Mouse (Mus musculus) induced T-regulatory cell, adult 2 months (primary cell): ENCODE results near the gene Zmynd8.
A peak's percentile ranks its signal among the peaks of the same experiment; 100 is the strongest.

ENCODE experiments used
- DNase-seq: peaks from one replicate; pipeline ENCODE4 v3.0.0-alpha.2; 2012; ENCODE audit warnings: low read depth

Gene Zmynd8

DNA sequence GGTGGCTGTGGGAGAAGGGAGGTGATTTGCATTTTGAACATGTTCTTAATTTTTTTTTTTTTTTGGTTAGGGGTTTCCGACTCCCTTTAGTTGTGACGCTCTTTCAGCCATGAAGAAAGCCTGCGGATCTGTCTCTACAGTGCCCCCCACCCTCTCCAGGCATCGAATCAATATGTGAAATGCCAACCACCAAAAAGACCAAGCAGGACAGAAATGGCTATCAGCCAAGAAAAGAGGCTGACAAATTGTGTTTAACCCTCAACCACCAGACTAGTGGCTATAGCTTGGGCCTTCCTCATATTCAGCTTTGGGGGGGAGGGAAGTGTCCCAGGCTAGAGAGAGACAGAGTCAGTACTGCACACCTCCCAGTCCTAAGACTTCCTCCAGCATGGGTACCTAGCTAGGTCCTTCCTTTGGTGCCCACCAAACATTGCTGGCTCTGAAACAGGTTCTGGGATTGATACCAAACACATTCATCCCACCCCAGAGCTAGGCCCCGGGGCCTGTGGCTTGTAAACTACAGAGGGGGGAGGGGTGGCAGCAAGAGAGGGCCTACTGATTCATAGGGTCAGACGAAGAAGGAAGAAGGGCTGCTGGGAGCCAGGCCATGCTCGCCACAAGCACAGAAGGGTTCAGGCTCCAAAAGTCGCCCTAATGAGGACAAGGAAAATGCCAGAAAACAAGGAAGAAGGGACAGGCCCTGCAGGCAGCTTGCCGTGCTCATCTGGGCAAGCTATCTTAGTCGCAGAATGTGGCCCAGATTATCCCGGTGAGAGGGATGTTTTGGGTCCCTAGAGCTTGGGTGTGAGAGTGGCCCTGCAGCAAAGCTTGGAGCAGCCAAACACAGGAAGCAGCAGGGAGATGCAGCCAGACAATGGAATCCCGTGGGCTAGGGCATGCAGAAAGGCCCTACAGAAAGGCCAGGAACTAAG lies 40.1 kb downstream of the Zmynd8 start:
- no peak for DNase-seq

DNA sequence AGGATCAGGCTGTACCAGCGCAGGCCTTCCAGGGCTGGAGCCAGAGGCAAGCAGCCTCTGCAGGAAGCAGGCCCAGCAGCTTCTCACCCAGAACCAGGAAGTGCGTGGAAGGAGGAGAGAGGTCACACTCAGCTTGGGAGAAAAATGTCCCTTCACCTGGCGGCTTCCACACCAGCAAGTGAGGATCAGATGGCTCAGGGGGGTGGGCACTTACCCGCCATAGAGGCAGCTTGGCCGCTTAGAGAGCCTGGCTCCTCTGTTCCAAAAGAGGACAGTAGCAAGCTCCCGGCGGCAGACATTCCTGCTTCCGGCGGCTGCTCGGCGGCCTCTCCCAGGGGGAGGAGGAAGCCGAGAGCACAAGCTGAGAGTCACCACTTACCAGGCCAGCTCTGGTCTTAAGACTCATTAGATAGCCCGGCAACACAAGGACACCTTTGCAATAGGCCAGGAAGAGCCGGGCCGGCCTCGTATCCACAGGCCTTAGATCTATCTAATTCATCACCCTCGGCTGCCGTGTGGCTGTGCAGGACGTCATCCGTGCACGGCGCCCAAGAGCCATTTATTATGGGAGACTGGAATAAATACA lies 40.9 kb downstream of the Zmynd8 start:
- DNase-seq, result no peak

DNA sequence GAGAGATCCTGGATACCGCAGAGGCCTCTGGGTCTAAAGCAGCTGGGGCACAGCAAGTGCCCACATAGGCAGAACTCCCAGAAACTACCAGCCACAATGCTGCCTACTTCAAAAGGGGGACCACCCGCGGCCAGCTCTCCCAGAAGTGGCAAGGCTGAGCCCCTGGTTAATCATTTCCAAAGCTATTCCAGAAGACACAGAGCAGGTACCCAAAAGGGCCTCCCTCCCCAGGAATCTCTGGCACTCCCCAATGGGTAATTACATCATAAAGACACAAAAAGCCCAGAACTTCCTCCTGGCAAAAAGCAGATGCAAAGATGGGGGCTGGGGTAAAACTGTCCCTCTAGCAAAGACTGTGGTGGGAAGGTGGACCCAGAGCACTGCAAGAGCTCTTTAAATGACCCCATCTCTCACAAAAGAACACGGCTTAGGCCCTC lies 41.4 kb downstream of the Zmynd8 start:
- DNase-seq, result no peak

DNA sequence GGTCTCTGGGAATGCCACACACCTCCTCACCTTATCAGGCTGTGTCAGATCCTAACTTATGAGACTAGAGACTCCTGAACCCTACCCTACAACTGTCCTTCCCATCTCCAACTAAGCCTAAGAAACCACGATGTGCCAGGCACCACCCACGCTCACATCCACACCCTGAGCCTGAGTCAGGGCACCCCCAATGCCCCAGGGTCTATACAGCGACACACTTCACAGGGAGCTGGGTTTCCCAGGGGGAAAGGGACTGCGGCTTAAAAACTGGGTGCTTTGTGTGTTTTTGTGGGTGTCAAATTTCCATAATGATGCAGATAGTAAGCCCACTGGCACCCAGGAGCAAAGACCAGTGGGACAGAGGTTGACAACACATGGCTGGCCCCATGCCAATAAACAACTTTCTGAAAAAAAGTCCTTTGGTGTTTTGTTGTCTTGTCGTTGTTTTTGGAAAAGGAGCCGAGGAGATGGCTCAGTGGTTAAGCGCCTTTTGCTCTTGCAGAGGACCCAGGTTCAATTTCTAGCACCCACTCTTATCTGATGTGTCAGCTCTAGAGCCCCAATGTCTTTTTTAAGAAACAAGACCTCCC lies 42.1 kb downstream of the Zmynd8 start:
- no peak for DNase-seq

DNA sequence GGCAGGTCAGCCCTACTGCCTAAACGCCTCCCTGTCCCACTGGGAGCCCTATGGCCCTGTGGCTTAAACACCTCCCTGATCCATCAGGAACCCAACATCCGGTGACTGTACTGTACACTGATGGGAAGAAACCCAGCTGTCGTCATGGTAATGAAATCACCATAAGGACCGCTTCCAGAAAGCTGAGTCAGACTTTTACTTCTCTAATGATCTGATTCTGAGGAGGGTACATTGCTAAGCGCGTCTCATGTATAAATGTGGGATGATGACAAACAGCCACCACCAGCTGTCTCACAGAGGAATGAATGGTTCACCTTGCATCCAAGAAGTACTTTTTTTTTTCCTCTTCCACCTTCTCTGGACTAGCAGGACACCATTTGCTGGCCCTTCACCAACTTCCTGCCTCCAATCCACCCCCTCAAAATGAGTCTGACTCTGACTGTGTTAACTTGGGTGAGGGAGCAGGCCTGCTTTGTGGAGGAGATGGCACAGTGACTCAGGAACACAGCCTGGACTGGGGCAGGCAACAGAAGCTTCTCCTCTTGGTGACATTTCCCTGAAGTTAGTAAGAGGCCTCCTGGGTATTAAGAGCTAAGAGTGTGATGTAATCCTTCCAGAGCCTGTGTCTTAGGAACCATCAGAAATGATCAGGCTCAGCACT lies 43.0 kb downstream of the Zmynd8 start:
- DNase-seq, result no peak

DNA sequence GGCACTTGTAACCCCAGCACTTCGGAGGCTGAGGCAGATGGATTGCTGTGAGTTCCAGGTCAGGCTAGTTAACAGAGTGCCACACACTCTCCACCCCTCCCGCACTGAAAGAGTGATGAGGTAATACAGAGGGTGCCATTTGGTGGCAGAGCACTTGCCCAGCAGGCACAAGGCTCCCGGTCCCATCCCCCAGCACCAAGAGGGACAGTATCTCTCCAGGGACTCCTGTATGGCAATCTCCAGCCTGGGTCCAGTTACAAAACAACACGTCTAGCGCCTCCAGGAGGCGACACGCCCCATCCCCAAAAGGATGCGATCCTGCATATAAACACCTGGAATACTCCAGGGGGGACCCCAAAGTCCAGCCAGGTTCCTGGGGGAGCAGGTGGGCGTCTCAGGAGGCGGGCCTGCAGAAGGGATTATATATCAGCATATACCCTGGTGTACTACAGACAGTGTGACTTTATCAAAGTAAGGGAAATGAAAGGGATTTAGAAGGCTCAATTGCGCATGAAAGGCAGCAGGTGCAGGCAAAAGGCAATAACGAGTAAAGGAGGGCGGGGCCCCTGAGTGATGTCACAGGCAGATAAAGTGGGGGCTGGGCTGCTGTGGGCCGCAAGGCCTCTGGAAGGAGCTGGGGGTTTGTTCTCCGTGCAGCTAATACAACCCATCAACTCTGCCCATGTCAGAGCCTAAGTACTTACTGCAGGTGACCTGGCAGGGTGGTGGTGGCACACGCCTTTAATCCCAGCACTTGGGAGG lies 44.4 kb downstream of the Zmynd8 start:
- peak; percentile 49 for DNase-seq

DNA sequence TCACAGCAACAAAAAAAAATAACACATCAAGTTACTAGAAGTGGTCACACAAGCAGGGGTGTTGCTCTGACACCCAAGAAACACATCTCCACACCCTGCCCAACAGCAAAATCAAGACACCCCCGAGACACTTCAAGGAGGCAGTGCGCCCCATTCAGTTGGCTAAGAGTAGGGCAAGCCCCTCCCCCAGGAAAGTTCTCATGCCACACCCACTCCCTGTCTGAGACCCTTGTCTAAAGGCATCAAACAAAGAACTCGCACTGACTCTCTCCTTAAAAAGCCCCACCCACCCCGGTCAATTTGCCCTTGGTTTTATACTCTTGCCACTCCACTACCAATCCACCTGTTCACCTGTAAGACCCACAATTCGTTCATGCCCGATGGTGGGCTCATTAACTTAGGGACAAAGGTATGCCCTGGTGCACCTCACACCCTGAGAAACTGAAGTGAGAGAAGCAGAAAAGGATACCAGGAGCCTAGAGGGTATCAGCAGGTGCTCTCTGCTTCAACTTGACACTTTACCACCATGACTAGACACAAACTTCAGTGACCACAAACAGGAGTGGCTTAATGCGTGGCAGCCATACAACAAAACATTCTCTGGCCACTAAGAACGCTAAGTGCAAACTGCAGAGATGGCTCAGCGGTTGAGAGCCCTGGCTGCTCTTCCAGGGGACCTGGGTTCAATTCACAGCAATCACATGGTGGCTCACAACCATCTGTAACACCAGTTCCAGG lies 45.8 kb downstream of the Zmynd8 start:
- DNase-seq, result no peak

DNA sequence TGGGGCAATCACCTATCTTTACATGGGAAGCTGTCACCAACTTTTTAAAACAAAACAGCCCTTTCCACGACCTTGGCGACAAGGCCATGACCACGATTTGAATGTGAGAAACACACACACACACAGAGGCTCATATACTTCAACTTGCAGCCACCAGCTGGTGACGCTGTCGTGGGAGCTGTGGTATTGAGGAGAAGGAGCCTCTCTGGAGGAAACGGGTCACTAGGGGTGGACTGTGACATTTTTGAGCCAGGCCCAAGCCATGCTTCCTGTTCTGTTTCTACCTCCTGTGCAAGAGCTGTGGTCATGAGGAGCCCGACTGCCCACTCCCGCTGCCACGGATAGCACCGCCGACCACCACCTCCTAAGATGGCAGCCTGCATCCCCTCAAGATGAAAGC lies 46.4 kb downstream of the Zmynd8 start:
- DNase-seq, result no peak

DNA sequence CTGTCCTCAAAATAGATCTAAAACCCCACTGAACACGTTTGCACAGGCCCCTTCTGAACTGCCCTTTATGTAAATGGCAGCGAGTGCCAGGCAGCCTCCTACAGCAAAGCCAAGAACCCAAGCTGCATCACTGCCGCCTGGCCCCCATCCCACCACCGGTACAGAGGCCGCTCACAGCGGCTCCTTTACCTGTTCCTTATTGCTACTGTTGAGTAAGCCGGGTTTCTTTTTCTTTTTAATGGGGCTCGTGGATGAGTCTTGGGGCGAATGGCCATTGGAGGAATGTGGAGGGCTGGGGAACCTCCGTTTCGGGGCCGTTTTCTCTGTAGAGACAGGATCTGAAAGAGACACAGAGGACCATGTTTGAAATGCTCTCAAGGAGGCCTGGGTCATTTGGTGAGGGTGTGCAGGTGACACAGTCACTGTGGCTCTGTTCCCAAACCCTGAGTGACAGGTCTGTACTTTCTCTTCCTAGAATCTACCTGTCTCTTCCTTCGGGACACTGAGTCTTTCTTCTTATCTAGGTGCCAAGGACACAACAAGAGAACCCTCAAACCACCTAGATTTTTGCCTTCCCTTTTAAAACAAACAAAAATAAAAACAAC lies 46.9 kb downstream of the Zmynd8 start:
- DNase-seq, result no peak

DNA sequence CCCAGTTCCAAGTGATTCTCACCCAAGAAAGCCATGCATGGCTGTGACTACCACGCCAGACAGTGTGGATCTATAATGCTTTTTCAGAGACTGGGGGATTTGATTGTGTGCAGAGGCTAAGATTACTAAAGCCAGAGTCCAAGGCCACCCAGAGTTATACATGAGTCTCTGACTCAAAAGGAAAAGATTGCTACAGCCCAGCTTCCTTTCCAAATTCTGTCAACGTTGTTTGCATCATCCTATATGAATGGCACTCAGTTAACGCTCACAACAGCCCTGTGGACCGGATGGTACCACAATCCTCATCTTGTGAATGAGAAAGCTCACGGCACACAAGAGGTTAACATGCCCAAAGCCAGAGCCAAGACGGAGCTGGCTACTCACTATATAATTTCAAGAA lies 48.0 kb downstream of the Zmynd8 start:
- DNase-seq, result no peak

DNA sequence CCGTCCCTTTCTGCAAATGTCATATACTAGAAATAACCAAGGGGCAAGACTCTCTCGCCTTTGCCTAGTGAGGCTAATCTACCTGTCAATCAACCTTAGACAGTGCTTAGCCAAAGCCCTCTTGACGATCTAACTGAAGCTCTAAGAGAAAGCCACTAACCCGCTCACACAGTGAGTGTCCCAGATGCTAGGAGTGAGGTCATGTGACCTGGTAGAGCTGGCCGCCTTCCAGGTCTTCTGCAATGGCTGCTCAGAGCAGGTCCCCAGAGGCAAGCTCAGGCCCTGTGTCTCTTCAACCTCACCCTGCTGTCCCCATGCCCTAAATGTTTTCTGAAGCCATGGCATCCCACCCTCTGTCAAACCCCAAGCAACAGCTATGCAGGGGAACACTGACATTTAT lies 49.7 kb downstream of the Zmynd8 start:
- DNase-seq, result no peak

DNA sequence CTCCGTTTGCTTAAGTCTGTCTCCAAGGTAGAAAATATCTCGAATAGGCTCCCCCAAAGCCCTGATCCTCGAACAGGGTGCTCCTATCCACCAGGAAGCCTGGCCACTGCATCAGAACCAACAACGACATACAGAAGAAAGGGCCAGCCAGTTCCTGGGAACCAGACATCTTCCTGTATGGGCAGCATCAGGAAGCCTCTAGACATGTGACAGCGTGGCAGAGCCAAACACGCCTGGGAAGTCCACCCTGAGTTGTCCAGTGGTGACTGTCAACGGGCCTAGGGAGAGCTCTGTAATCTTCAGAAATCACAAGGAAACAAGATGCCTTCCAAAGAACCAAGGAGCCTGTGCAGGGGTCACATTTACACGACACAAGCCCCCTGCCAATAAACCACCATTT lies 52.0 kb downstream of the Zmynd8 start:
- no peak for DNase-seq

DNA sequence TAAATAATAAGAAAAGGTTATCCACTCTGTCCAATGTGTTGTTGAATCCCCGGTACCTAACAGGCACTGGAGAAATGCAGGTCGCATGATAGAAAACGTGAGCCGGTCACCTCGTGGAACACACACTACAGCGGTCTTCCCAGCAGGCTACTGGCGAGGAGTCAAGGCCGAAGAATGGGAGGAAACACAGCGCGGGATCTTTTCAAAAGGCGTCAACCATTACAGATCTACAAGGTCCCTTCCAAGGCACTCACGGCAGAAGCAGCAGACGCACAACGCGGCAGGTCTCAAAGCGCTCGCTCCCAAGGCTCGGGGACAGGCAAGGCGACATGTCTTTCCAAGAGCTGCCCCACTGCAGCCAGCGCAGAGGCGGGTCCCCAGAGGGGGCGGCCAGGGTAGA lies 53.3 kb downstream of the Zmynd8 start:
- no peak for DNase-seq

DNA sequence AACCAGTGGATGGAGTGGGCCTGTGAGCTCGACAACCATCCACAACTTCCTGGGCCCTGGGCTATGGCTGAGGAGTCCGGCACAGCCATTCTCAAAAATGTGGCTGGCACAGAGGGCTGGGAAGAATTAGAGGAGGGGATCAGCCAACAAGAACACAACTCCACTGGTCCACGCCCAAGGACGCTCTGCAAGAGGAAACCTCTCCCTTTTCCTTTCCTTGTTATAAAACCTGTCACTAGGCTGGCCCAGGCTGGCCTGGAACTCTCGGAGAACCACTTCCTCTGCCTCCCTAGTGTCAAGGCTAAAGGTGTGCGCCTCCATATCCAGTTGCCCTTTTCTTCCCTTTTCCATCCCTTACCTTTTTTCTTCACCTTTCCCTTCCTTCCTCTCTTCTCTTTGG lies 55.5 kb downstream of the Zmynd8 start:
- DNase-seq, result no peak

DNA sequence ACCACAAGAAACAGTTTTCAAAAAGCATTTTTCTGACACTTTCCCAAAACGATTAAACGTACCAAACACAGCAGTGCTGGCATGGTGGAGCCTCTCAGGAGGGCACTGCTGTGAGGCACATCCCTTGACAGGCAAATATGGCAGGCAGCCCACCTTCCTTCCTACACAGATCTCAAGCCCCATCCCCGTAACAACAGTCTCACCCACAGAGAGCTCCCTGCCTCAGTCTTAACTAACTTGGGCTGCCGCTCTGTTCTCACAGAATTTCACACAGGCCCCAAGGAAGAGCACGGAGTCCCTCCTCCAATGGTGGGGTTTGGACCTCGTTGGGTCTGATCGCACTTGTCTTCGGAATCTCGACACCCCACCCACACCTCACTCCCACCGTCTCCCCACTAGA lies 56.6 kb downstream of the Zmynd8 start:
- DNase-seq, result no peak

DNA sequence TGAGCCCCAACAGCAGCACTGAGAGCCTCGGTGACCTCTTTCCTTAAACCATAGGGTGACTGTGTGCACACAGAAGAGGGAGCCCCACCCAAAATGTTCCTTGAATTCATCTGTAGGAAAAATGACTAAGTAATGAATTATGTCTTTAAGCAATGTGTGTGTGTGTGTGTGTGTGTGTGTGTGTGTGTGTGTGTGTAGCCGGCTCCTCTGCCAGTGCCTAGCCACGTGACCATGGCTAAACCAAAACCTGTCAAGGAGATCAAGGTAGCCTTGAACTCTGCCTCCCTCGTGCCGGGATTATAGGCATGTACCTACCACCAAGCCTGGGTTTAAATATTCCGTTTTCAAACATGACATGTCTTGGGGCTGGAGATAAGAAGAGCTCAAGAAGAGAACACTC lies 57.0 kb downstream of the Zmynd8 start:
- no peak for DNase-seq

DNA sequence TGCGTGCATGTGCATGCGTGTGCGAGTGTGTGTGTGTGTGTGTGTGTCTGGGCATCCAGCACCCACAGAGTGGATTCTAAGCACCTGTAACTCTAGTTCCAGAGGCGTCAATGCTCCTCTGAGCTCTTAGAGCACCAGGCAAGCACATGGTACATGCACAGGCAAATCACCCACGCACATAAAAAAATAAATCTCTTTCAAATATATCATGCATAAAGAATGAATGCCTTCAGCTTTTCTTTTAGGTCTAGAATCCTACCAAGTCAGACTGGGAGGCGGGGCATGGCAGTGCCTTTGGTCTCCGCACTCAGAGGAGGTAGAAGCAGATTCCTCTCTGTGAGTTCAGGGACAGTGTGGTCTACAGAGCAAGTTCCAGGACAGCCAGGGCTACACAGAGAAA lies 58.0 kb downstream of the Zmynd8 start:
- no peak for DNase-seq

DNA sequence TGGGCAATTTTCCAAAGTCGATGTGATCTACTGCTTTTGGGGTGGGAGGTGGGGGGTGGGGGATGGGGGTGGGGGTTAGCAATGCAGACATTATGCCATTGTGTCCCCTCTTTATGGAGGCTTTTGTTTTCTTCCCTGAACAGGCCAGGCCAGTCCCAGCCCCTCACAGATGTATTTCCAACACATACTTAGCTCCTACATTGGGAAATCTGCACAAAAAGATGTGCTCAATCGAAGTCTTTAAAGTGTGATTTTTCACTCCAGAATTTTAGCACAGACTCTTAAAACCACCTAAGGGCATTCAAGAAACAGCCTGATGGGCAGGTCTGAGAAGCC lies 59.5 kb downstream of the Zmynd8 start:
- no peak for DNase-seq

DNA sequence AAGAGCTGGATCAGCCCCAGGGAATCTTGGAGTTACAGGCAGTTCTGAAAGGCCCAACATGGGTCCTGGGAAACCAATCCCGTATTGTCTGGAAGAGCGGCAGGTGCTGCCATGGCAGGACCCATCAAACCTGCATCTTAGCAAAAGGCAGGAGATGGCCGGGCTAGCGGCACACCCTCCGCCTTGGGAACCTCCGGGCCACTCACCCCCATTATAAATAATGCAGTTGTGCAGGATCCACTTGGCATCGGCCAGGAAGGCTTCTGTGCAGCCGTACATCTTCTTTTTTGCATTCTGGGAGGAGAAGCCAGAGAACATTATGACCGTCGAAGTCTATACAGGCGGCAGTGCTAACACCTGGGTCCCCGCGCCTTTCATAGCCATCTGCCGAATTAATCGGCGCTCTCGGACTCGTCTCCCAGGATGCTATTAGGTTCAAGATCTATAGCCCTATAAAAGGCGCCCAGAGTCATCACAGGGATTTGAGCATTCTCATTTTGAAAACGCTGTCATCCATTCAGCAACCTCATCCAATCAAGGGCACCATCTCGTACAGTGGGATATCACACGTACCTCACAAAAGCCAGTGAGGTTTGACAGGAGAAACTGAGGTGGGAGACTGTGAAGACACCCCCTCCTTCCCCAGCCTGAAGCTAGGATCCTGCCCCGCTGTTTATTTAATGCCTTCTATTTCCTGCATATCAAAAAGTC lies 60.1 kb downstream of the Zmynd8 start:
- DNase-seq, result no peak

DNA sequence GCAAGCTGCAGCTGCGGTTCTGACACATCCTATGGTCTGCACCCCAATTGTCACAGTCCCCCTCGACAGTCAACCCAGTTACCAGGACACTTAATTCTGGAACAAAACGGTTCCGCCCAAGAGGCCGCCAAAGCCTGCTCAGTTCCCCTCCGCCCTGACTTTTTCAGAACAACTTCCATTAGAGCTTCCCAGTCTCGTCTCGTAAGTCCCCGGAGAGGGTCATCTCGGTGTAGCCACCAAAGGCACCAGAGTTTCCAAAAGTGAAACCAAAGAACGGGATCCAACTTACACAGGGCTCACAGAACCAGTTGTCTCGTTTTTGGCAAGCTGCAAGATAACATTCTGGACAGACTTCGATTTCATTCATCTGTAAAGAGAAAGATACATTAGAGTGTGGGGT lies 64.2 kb downstream of the Zmynd8 start:
- DNase-seq, result no peak
